Mouse (Mus musculus): ENCODE measurements around the gene Cnr1. TPM values are rescaled to one million over a fixed set of nuclear protein-coding genes. Genes with fewer than 3 reads are reported as not detected.
A peak's percentile ranks its signal among the peaks of the same experiment; 100 is the strongest.

Cnr1 gene
- polyA plus RNA-seq, 1 experiment from 2014 or later, result 0.12 TPM

- H3K4me3 ChIP-seq (ENCODE audit: low read length), result no peak overlapping the region
- no peaks in the 10 kb centered on the region; the same call in 1 of the 2 replicates for H3K9me3 ChIP-seq (replicated peaks; ENCODE audit: control insufficient read depth, low read length)
- 68% methylated on average over 1 of the region's 1 CpGs for WGBS
- ATAC-seq (replicated peaks; ENCODE audit: extremely low read depth, insufficient read depth, low FRiP score), result no peak
- no peaks in the 10 kb centered on the region for H3K36me3 ChIP-seq (ENCODE audit: control insufficient read depth, insufficient read depth)
- H3K9ac ChIP-seq (ENCODE audit: low read length), result no peak overlapping the region
- no peak overlapping the region for H3K27ac ChIP-seq (ENCODE audit: low read length)
- no peaks in the 10 kb centered on the region for H3K4me1 ChIP-seq (ENCODE audit: control insufficient read depth, insufficient read depth, low read length)
- H3K27me3 ChIP-seq (ENCODE audit: control insufficient read depth, insufficient read depth, low read length), result no peaks in the 10 kb centered on the region
- H3K4me2 ChIP-seq (ENCODE audit: low read depth, low read length), result no peak overlapping the region
These were observed 20.5 kb upstream of the Cnr1 start for GRCm38 (mm10) chr4:33903812-33904340.

- Histone ChIP-seq H3K36me3 (ENCODE audit: control insufficient read depth, insufficient read depth) (no peaks in the 10 kb centered on the region), H3K27me3 (ENCODE audit: control insufficient read depth, insufficient read depth, low read length) (no peaks in the 10 kb centered on the region), H3K4me1 (ENCODE audit: control insufficient read depth, insufficient read depth, low read length) (no peaks in the 10 kb centered on the region), H3K9me3 (replicated peaks; ENCODE audit: control insufficient read depth, low read length) (no peaks in the 10 kb centered on the region; the same call in 1 of the 2 replicates), H3K4me2 (ENCODE audit: low read depth, low read length) (no peak overlapping the region), H3K9ac (ENCODE audit: low read length) (no peak overlapping the region), H3K27ac (ENCODE audit: low read length) (no peak overlapping the region), H3K4me3 (ENCODE audit: low read length) (no peak overlapping the region)
- ATAC-seq (replicated peaks; ENCODE audit: extremely low read depth, insufficient read depth, low FRiP score), result no peak
- WGBS, result 74% methylated on average over 4 of the region's 4 CpGs
These were observed 19.6 kb upstream of the Cnr1 start for GRCm38 (mm10) chr4:33904826-33905225.

GRCm38 (mm10) chr4:33908786-33909185 is 15.6 kb upstream of the Cnr1 start:
- H3K27ac ChIP-seq (ENCODE audit: low read length), result no peak overlapping the region
- no peaks in the 10 kb centered on the region for H3K4me1 ChIP-seq (ENCODE audit: control insufficient read depth, insufficient read depth, low read length)
- no peaks in the 10 kb centered on the region for H3K27me3 ChIP-seq (ENCODE audit: control insufficient read depth, insufficient read depth, low read length)
- no peak overlapping the region for H3K9ac ChIP-seq (ENCODE audit: low read length)
- H3K4me2 ChIP-seq (ENCODE audit: low read depth, low read length), result no peak overlapping the region
- H3K4me3 ChIP-seq (ENCODE audit: low read length), result no peak overlapping the region
- no peaks in the 10 kb centered on the region for H3K36me3 ChIP-seq (ENCODE audit: control insufficient read depth, insufficient read depth)
- H3K9me3 ChIP-seq (replicated peaks; ENCODE audit: control insufficient read depth, low read length), result no peaks in the 10 kb centered on the region
- no peak for ATAC-seq (replicated peaks; ENCODE audit: extremely low read depth, insufficient read depth, low FRiP score)
- WGBS, result 53% methylated on average over 3 of the region's 3 CpGs

- Histone ChIP-seq H3K27me3 (ENCODE audit: control insufficient read depth, insufficient read depth, low read length) (peaks cover 3% of the 10 kb centered on the region; the same call in 1 of the 2 replicates), H3K27ac (ENCODE audit: low read length) (no peak overlapping the region), H3K4me2 (ENCODE audit: low read depth, low read length) (no peak overlapping the region), H3K36me3 (ENCODE audit: control insufficient read depth, insufficient read depth) (no peaks in the 10 kb centered on the region), H3K9ac (ENCODE audit: low read length) (no peak overlapping the region), H3K9me3 (replicated peaks; ENCODE audit: control insufficient read depth, low read length) (no peaks in the 10 kb centered on the region), H3K4me3 (ENCODE audit: low read length) (no peak overlapping the region), H3K4me1 (ENCODE audit: control insufficient read depth, insufficient read depth, low read length) (no peaks in the 10 kb centered on the region)
- whole genome bisulfite sequencing, result 51% methylated on average over 5 of the region's 5 CpGs
- no peak for ATAC-seq (replicated peaks; ENCODE audit: extremely low read depth, insufficient read depth, low FRiP score)
These were observed 8.7 kb upstream of the Cnr1 start for GRCm38 (mm10) chr4:33915730-33916129.

- H3K9ac ChIP-seq (ENCODE audit: low read length), result no peak overlapping the region
- no peaks in the 10 kb centered on the region for H3K36me3 ChIP-seq (ENCODE audit: control insufficient read depth, insufficient read depth)
- ATAC-seq (replicated peaks; ENCODE audit: extremely low read depth, insufficient read depth, low FRiP score), result no peak
- H3K4me2 ChIP-seq (ENCODE audit: low read depth, low read length), result no peak overlapping the region
- peaks cover 4% of the 10 kb centered on the region for H3K4me1 ChIP-seq (ENCODE audit: control insufficient read depth, insufficient read depth, low read length)
- H3K27ac ChIP-seq (ENCODE audit: low read length), result no peak overlapping the region
- no peak overlapping the region for H3K4me3 ChIP-seq (ENCODE audit: low read length)
- WGBS, result 38% methylated on average over 5 of the region's 5 CpGs
- peaks cover 40% of the 10 kb centered on the region for H3K27me3 ChIP-seq (ENCODE audit: control insufficient read depth, insufficient read depth, low read length)
- H3K9me3 ChIP-seq (replicated peaks; ENCODE audit: control insufficient read depth, low read length), result no peaks in the 10 kb centered on the region
These were observed 3.6 kb upstream of the Cnr1 start for GRCm38 (mm10) chr4:33920807-33921206.

- 7% methylated on average over 19 of the region's 19 CpGs for WGBS
- Histone ChIP-seq H3K27me3 (ENCODE audit: control insufficient read depth, insufficient read depth, low read length) (peaks cover 54% of the 10 kb centered on the region), H3K9ac (ENCODE audit: low read length) (peak overlapping the region; percentile 70), H3K4me1 (ENCODE audit: control insufficient read depth, insufficient read depth, low read length) (peaks cover 4% of the 10 kb centered on the region), H3K4me3 (ENCODE audit: low read length) (peak overlapping the region; percentile 56), H3K36me3 (ENCODE audit: control insufficient read depth, insufficient read depth) (no peaks in the 10 kb centered on the region), H3K27ac (ENCODE audit: low read length) (no peak overlapping the region), H3K4me2 (ENCODE audit: low read depth, low read length) (peak overlapping the region; percentile 99), H3K9me3 (replicated peaks; ENCODE audit: control insufficient read depth, low read length) (no peaks in the 10 kb centered on the region)
- no peak for ATAC-seq (replicated peaks; ENCODE audit: extremely low read depth, insufficient read depth, low FRiP score)
These were observed 1.1 kb upstream of the Cnr1 start for GRCm38 (mm10) chr4:33923151-33923760.

- H3K4me3 ChIP-seq (ENCODE audit: low read length), result peak overlapping the region; percentile 56
- peak overlapping the region; percentile 70 for H3K9ac ChIP-seq (ENCODE audit: low read length)
- peak; percentile 25 for ATAC-seq (replicated peaks; ENCODE audit: extremely low read depth, insufficient read depth, low FRiP score)
- H3K36me3 ChIP-seq (ENCODE audit: control insufficient read depth, insufficient read depth), result no peaks in the 10 kb centered on the region
- peaks cover 54% of the 10 kb centered on the region for H3K27me3 ChIP-seq (ENCODE audit: control insufficient read depth, insufficient read depth, low read length)
- WGBS, result 1% methylated on average over 48 of the region's 55 CpGs
- no peak overlapping the region for H3K27ac ChIP-seq (ENCODE audit: low read length)
- peak overlapping the region; percentile 99 for H3K4me2 ChIP-seq (ENCODE audit: low read depth, low read length)
- peaks cover 4% of the 10 kb centered on the region for H3K4me1 ChIP-seq (ENCODE audit: control insufficient read depth, insufficient read depth, low read length)
- no peaks in the 10 kb centered on the region for H3K9me3 ChIP-seq (replicated peaks; ENCODE audit: control insufficient read depth, low read length)
These were observed 596 bp upstream of the Cnr1 start for GRCm38 (mm10) chr4:33923761-33924233.

- Histone ChIP-seq H3K4me3 (ENCODE audit: low read length) (peak overlapping the region; percentile 56), H3K9me3 (replicated peaks; ENCODE audit: control insufficient read depth, low read length) (no peaks in the 10 kb centered on the region), H3K27me3 (ENCODE audit: control insufficient read depth, insufficient read depth, low read length) (peaks cover 53% of the 10 kb centered on the region), H3K4me1 (ENCODE audit: control insufficient read depth, insufficient read depth, low read length) (peaks cover 4% of the 10 kb centered on the region), H3K36me3 (ENCODE audit: control insufficient read depth, insufficient read depth) (no peaks in the 10 kb centered on the region), H3K4me2 (ENCODE audit: low read depth, low read length) (peak overlapping the region; percentile 99), H3K9ac (ENCODE audit: low read length) (peak overlapping the region; percentile 70), H3K27ac (ENCODE audit: low read length) (no peak overlapping the region)
- no peak for ATAC-seq (replicated peaks; ENCODE audit: extremely low read depth, insufficient read depth, low FRiP score)
- WGBS, result under 1% methylated on average over 24 of the region's 24 CpGs
These were observed 474 bp downstream of the Cnr1 start for GRCm38 (mm10) chr4:33924889-33925245.

- H3K27me3 ChIP-seq (ENCODE audit: control insufficient read depth, insufficient read depth, low read length), result peaks cover 51% of the 10 kb centered on the region
These were observed 1.1 kb downstream of the Cnr1 start for GRCm38 (mm10) chr4:33925489-33925888.

More at GRCm38 (mm10) chr4:33925489-33925888, 1.1 kb downstream of the Cnr1 start:
- H3K4me2 ChIP-seq (ENCODE audit: low read depth, low read length), result no peak overlapping the region
- no peak overlapping the region for H3K27ac ChIP-seq (ENCODE audit: low read length)
- 51% methylated on average over 4 of the region's 4 CpGs for WGBS
- H3K4me1 ChIP-seq (ENCODE audit: control insufficient read depth, insufficient read depth, low read length), result peaks cover 4% of the 10 kb centered on the region
- H3K9ac ChIP-seq (ENCODE audit: low read length), result no peak overlapping the region
- no peak for ATAC-seq (replicated peaks; ENCODE audit: extremely low read depth, insufficient read depth, low FRiP score)
- no peaks in the 10 kb centered on the region for H3K36me3 ChIP-seq (ENCODE audit: control insufficient read depth, insufficient read depth)
- no peaks in the 10 kb centered on the region for H3K9me3 ChIP-seq (replicated peaks; ENCODE audit: control insufficient read depth, low read length)
- no peak overlapping the region; the same call in 1 of the 2 replicates for H3K4me3 ChIP-seq (ENCODE audit: low read length)

Measured in heart, embryonic 16.5 days (tissue).